Mouse (Mus musculus) stomach, postnatal 0 days (tissue): ENCODE measurements at regions not wholly inside any gene's neighbourhood (a gene's known extent, or its start where the extent isn't known, plus 50 kb on each side); places are given as distances from the start of the nearest gene placed in this dataset.

Source experiments
- ATAC-seq: fragments of 200-750 bp; cut with Nextera tagmentation; 2 replicates; pipeline ENCODE4 v1.8.0; 2017; ENCODE audit not compliant: low FRiP score, low TSS enrichment
- DNase-seq: peaks from one replicate; pipeline ENCODE4 v3.0.0-alpha.2; 2016; ENCODE audit warnings: low spot score
- H3K27ac ChIP-seq: fragments of 300-500 bp; sonication (generic); replicated peaks from 2 replicates; pipeline ENCODE4 v1.5.1; 2014; ENCODE audit warnings: mild to moderate bottlenecking, control low read depth
- H3K27me3 ChIP-seq: fragments of 300-500 bp; sonication (generic); 2 replicates; pipeline ENCODE4 v1.6.1; 2014; ENCODE audit warnings: low read length; ENCODE audit not compliant: control insufficient read depth, insufficient read depth
- H3K36me3 ChIP-seq: fragments of 300-500 bp; sonication (generic); 2 replicates; pipeline ENCODE4 v1.6.1; 2014; ENCODE audit warnings: low read length, mixed read lengths; ENCODE audit not compliant: control insufficient read depth, insufficient read depth
- H3K4me1 ChIP-seq: fragments of 300-500 bp; sonication (generic); replicated peaks from 2 replicates; pipeline ENCODE4 v1.6.1; 2014; ENCODE audit warnings: antibody characterized with exemption; ENCODE audit not compliant: control insufficient read depth, insufficient read depth
- H3K4me2 ChIP-seq: fragments of 300-500 bp; sonication (generic); replicated peaks from 2 replicates; pipeline ENCODE4 v1.6.1; 2014; ENCODE audit warnings: low read depth, mild to moderate bottlenecking, control low read depth, moderate library complexity
- H3K4me3 ChIP-seq: fragments of 300-500 bp; sonication (generic); 2 replicates; pipeline ENCODE4 v1.5.1; 2014; ENCODE audit warnings: low read depth, low read length, control low read depth
- H3K9ac ChIP-seq: fragments of 300-500 bp; sonication (generic); 2 replicates; pipeline ENCODE4 v1.6.1; 2014; ENCODE audit warnings: mild to moderate bottlenecking, low read length, control low read depth, mixed read lengths
- H3K9me3 ChIP-seq: fragments of 300-500 bp; sonication (generic); 2 replicates; pipeline ENCODE4 v1.6.1; 2016; ENCODE audit warnings: low read length; ENCODE audit not compliant: control insufficient read depth
- CTCF ChIP-seq: IDR thresholded peaks from 2 replicates; pipeline ENCODE4 v1.5.1; 2016; ENCODE audit warnings: antibody characterized with exemption, low read depth, mild to moderate bottlenecking, moderate library complexity
- EP300 ChIP-seq: optimal IDR thresholded peaks from 2 replicates; pipeline ENCODE3; 2016; ENCODE audit warnings: antibody characterized with exemption
- WGBS: fragments of 180-500 bp; shearing (Covaris S2); extraction: QIAGEN DNeasy Blood & Tissue Kit; methylation state at CpG from one replicate; pipeline ENCODE4 v1.1.7; 2014; 5-methylcytosine and 5-hydroxymethylcytosine counted together

DNA sequence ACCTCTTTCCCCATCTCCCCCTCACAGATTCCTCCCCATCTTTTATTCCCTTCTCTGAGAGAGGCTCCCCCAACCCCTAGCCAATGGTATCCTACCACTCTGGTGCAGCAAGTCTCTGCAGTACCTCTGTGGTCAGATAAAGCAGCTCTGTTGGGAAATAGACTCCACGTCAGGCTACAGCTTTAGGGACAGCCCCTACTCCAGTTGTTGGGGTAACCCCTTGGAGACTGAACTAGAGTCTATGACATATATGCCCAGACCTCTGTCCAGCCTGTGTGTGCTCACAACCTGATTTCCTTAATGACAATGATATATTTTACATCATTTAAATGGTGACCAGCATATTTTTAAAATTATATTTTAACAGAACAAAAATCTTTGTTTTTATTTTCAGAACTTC is 1051.3 kb upstream of the Zeb2 start:
- H3K27ac ChIP-seq, result no peak overlapping the region
- no peak for ATAC-seq
- 43% methylated on average over 1 of the region's 1 CpGs for WGBS
- H3K9ac ChIP-seq, result no peak overlapping the region
- no peaks in the 10 kb centered on the region for H3K9me3 ChIP-seq
- H3K4me2 ChIP-seq, result no peak overlapping the region
- no peak for TF ChIP-seq EP300
- TF ChIP-seq CTCF, result no peak
- H3K36me3 ChIP-seq, result no peaks in the 10 kb centered on the region
- no peaks in the 10 kb centered on the region for H3K4me1 ChIP-seq
- no peaks in the 10 kb centered on the region for H3K27me3 ChIP-seq
- no peak for DNase-seq
- no peak overlapping the region for H3K4me3 ChIP-seq

DNA sequence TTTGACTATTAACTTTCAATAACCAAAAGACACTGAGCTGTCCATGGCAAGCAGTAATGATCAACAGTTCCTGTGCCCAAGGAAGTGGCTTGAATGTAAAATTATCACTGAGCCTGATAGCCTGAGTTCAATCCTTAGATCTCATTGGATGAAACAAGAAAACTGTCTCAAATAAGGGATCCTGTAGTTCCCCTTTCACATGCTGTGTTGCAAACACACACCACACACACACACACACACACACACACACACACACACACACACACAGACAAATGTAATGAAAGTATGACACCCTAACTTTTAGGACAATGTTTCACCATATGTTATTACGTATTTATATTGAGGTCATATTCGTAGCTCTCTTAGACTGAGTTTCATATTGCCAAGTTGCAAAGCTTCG is 1032.7 kb upstream of the Zeb2 start:
- H3K27ac ChIP-seq, result no peak overlapping the region
- H3K36me3 ChIP-seq, result no peaks in the 10 kb centered on the region
- DNase-seq (no peak), ATAC-seq (no peak)
- no peak overlapping the region for H3K9ac ChIP-seq
- no peaks in the 10 kb centered on the region for H3K9me3 ChIP-seq
- no peaks in the 10 kb centered on the region for H3K27me3 ChIP-seq
- H3K4me2 ChIP-seq, result no peak overlapping the region
- no peak for TF ChIP-seq EP300
- TF ChIP-seq CTCF, result no peak
- no peak overlapping the region for H3K4me3 ChIP-seq
- WGBS, result 87% methylated on average over 3 of the region's 3 CpGs
- H3K4me1 ChIP-seq, result no peaks in the 10 kb centered on the region

DNA sequence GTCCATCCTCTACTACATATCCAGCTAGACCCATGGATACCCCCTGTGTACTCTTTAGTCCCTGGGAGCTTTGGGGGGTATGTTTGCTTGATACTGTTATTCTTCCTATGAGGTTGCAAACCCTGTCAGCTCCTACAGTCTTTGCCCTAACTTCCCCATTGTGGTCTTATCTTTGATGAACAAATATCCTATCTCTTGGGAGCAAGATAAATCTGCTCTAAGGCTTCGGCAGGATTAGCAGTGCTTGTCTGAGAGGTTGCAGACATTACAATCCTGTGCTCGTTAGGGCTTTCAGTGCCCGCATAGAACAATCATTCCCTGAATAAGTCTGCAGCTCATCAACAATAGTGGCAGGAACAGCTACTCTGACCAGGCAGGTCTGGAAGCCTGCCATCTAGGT is 1002.7 kb upstream of the Zeb2 start:
- ATAC-seq (no peak), DNase-seq (no peak)
- Histone ChIP-seq H3K9ac (no peak overlapping the region), H3K36me3 (no peaks in the 10 kb centered on the region), H3K4me3 (no peak overlapping the region), H3K27me3 (no peaks in the 10 kb centered on the region), H3K27ac (no peak overlapping the region), H3K9me3 (no peaks in the 10 kb centered on the region), H3K4me2 (no peak overlapping the region), H3K4me1 (no peaks in the 10 kb centered on the region)
- 45% methylated on average over 3 of the region's 3 CpGs for WGBS
- no peak for TF ChIP-seq EP300
- TF ChIP-seq CTCF, result no peak

DNA sequence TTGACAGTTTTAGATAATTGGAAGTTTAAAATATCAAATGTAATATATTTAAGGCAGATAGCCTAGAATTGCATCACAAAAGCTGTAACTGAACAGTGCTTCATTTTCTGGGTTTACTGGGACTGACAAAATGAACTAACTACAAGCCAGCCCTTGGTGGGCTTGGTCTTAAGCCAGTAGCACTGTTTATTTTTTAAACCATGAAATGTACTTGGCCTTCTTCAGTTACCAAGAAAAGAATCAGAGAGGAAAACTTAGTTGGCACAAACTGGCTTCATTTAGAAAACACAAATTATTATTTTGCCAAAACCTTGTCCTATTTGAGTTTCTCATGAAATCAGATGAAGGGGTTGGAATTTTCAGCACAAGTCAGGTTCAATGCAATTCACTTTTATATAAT is 989.8 kb upstream of the Zeb2 start:
- Histone ChIP-seq H3K27me3 (no peaks in the 10 kb centered on the region), H3K36me3 (no peaks in the 10 kb centered on the region), H3K27ac (no peak overlapping the region), H3K4me2 (no peak overlapping the region), H3K4me1 (no peaks in the 10 kb centered on the region), H3K9ac (no peak overlapping the region), H3K9me3 (no peaks in the 10 kb centered on the region), H3K4me3 (no peak overlapping the region)
- TF ChIP-seq CTCF (no peak), EP300 (no peak)
- ATAC-seq (no peak), DNase-seq (no peak)

DNA sequence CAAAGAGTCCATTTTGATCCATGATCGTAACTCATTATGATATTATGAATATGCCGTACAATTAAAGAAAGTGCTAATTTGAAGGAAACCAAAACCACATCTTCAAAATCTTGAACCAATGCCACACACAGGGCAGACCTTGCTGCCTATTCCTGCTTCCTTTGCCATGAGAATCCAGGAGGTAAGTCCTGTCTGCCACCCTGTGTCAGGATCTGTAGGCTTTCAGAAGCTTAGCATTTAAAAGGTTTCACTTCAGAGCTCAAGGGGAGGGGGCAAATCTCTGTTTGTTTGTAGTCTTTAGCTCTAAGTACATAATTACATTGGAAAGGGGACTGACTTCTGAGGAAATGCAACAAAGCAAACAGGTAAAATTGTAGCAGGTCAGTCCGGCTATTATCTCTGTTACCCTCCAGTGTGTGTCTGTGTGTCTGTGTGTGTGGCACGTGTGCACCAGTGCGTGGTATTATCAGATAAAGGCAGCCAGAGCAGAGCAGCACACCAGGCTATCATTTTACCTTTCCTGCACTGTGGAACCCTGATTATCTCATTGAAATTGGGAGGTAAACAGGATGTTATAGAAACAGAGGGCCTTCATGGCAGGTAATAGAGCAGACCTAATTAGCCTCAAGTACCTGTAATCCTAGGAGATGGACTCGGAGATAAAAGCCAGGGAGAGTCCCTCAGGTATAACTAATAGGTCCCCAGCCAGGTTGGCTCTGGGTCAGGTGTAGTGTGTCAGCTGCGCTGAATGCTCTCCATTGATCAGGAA is 948.0 kb upstream of the Zeb2 start:
- TF ChIP-seq EP300, result no peak
- no peak overlapping the region for H3K9ac ChIP-seq
- no peaks in the 10 kb centered on the region for H3K9me3 ChIP-seq
- H3K4me2 ChIP-seq, result no peak overlapping the region
- 71% methylated on average over 7 of the region's 7 CpGs for WGBS
- no peaks in the 10 kb centered on the region for H3K27me3 ChIP-seq
- H3K4me1 ChIP-seq, result no peaks in the 10 kb centered on the region
- no peak overlapping the region for H3K4me3 ChIP-seq
- DNase-seq (no peak), ATAC-seq (no peak)
- H3K36me3 ChIP-seq, result no peaks in the 10 kb centered on the region
- no peak overlapping the region for H3K27ac ChIP-seq

DNA sequence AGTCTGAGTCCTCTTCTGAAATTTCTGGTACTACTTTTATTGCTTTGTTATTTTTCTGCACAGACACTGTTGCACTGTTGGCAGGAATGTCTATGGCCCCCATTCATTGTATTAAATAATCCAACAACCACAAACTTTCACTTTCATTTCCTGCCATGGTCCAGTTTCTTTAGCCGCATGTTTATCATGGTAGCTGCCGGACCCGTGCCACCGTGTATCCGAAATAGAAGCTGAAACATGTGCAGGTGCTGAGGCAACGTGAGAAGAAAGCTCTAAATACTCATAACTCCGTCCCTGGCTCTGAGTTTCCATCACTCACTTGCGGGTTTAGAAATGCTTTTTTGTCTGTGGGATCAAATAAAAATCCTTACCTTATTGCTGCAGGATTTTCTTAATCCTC is 938.5 kb upstream of the Zeb2 start:
- Histone ChIP-seq H3K36me3 (no peaks in the 10 kb centered on the region), H3K27ac (no peak overlapping the region), H3K4me3 (no peak overlapping the region), H3K9me3 (no peaks in the 10 kb centered on the region), H3K4me1 (no peaks in the 10 kb centered on the region), H3K9ac (no peak overlapping the region), H3K4me2 (no peak overlapping the region), H3K27me3 (no peaks in the 10 kb centered on the region)
- TF ChIP-seq CTCF, result no peak
- no peak for TF ChIP-seq EP300
- ATAC-seq (no peak), DNase-seq (no peak)
- 62% methylated on average over 8 of the region's 8 CpGs for whole genome bisulfite sequencing
